Mouse (Mus musculus): ENCODE data around the gene Tifa. TPM values are rescaled to one million over a fixed set of nuclear protein-coding genes. Genes with fewer than 3 reads are reported as not detected.
A peak's percentile ranks its signal among the peaks of the same experiment; 100 is the strongest.

Gene Tifa
- total RNA-seq, 2 experiments from 2014 or later, result 3.1 to 3.5 TPM

GRCm38 (mm10) chr3:127853431-127854206 is 64.0 kb downstream of the Tifa start:
- intact Hi-C loops (cut with DNase I), result loop anchor here (1.0 to 5.0 kb wide), 2 partner anchors 44 to 96 kb away; partner anchors contain the start of gene Fam241a
- DNase-seq, result peak; percentile 78 to 87

DNA sequence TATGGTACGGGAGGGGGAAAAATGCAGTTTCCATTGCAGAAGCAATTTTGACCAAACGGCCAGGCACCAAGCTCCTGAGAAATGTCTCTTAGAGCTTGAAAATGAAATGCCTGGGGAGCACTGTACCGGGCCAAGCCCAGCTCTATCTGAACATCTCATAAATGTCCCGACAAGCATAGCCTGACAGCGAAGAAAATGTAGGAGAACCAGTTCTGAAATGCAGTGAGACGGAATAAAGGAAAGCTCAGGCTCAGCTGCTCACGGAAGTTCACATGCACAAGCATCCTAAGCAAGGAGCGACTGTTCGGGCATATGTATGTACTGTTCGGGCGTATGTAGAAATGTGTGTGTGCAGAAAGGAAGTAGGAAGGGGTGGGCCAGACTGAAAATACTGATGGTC is 71.7 kb downstream of the Tifa start:
- DNase-seq, result no peak
- intact Hi-C loops (cut with DNase I), result no loop called here

GRCm38 (mm10) chr3:127862479-127862878 is 72.9 kb downstream of the Tifa start:
- DNase-seq, result no peak
- intact Hi-C loops (cut with DNase I), result no loop called here

- DNase-seq, result no peak
- intact Hi-C loops (cut with DNase I), result no loop called here
Observed at GRCm38 (mm10) chr3:127863571-127863970, 74.0 kb downstream of the Tifa start.

DNA sequence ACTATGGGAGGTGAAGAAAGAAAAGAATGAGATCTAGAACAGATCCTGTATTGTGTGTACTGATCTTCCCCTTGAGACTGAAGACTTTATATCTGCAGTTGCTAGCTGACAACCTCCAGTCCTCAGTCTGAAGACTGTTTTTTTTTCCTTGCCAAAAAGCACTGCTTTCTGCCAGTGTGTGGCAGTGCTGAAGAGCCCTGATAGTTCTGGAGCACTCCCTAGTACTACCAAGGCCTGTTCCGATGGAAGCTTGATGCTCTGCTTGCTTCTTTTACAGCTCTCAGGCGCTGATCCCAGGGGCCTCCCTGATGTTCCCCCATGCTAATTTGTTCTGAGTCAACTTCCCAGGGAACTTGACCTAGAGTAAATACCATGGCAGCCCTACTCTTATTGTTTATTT is 74.6 kb downstream of the Tifa start:
- DNase-seq, result no peak
- intact Hi-C loops (cut with DNase I), result no loop called here

GRCm38 (mm10) chr3:127868046-127868758 is 78.6 kb downstream of the Tifa start:
- intact Hi-C loops (cut with DNase I), result no loop called here
- DNase-seq, result no peak

- no peak for DNase-seq
- intact Hi-C loops (cut with DNase I), result no loop called here
Observed at GRCm38 (mm10) chr3:127868880-127869279, 79.3 kb downstream of the Tifa start.

- peak; percentile 16 to 26 for DNase-seq
- intact Hi-C loops (cut with DNase I), result no loop called here
Observed at GRCm38 (mm10) chr3:127871575-127871974, 82.0 kb downstream of the Tifa start.

- intact Hi-C loops (cut with DNase I), result no loop called here
- no peak for DNase-seq
Observed at GRCm38 (mm10) chr3:127874254-127874883, 84.8 kb downstream of the Tifa start.

- intact Hi-C loops (cut with DNase I), result no loop called here
- no peak for DNase-seq
Observed at GRCm38 (mm10) chr3:127875059-127875458, 85.5 kb downstream of the Tifa start.

GRCm38 (mm10) chr3:127875509-127875908 is 85.9 kb downstream of the Tifa start:
- DNase-seq, result no peak
- intact Hi-C loops (cut with DNase I), result no loop called here

- no peak for DNase-seq
- intact Hi-C loops (cut with DNase I), result no loop called here
Observed at GRCm38 (mm10) chr3:127879968-127880367, 90.4 kb downstream of the Tifa start.

DNA sequence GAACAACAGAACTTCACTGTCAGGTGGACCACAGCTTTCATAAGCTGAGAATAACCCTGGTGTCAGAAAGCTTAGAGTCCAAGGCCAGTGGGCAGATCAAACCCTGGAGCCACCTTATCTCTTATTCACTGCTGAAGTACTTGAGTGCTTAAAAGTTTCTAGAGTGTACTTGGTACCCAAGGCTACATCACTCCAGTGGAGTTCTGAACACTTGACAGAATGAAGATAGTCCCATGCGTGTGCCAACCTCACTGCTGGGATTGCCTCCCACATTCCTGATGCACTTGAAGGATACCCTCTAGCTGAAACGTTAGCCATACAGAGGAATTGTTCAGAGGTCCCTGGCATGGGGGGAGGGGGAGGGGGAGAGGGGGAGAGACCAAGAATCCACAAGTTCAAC is 92.1 kb downstream of the Tifa start:
- intact Hi-C loops (cut with DNase I), result no loop called here
- no peak for DNase-seq

Other genes starting within 250 kb of the Tifa start
- 10 to 100 TPM; 30.1 to 32.4 TPM for gene Larp7, start 236.5 kb upstream of the Tifa start, total RNA-seq (2021)
- gene Zgrf1, start 236.3 kb upstream of the Tifa start, total RNA-seq (2021), result 1 to 10 TPM; 2.7 to 3.2 TPM
- not detected for gene Neurog2, start 156.7 kb upstream of the Tifa start, total RNA-seq (2021)
- 1 to 10 TPM; 5.1 to 5.5 TPM for gene Alpk1, start 9.3 kb upstream of the Tifa start, total RNA-seq (2021)
- 10 to 100 TPM; 18.1 to 18.9 TPM for gene Ap1ar, start 47.7 kb downstream of the Tifa start, total RNA-seq (2021)
- gene Fam241a, start 106.5 kb downstream of the Tifa start, total RNA-seq (2021), result 1 to 10 TPM; 7.8 to 8.3 TPM